Mouse (Mus musculus) retina, postnatal 7 days (tissue): ENCODE data around the gene Tmem60.

Experiments used
- DNase-seq: peaks from one replicate; pipeline ENCODE4 v3.0.0-alpha.2; 2012; ENCODE audit warnings: low read depth, low spot score

Tmem60 gene

GRCm38 (mm10) chr5:20881915-20882800 is at the start of gene Tmem60, which contains the start of gene Phtf2:
Gene Tmem60, plus strand, starts transcription at chr5:20882191.
Gene Phtf2, minus strand, starts transcription at chr5:20882124.
- DNase-seq, result peak; percentile 98

GRCm38 (mm10) chr5:20834399-20834798 is 47.6 kb upstream of the Tmem60 start:
- no peak for DNase-seq

GRCm38 (mm10) chr5:20837082-20837481 is 44.9 kb upstream of the Tmem60 start:
- DNase-seq, result no peak

- DNase-seq, result no peak
Measured at GRCm38 (mm10) chr5:20843405-20843804, 38.6 kb upstream of the Tmem60 start.

GRCm38 (mm10) chr5:20843816-20844215 is 38.2 kb upstream of the Tmem60 start:
- DNase-seq, result no peak

GRCm38 (mm10) chr5:20847010-20847409 is 35.0 kb upstream of the Tmem60 start:
- no peak for DNase-seq

- DNase-seq, result no peak
Measured at GRCm38 (mm10) chr5:20855066-20855465, 26.9 kb upstream of the Tmem60 start.

GRCm38 (mm10) chr5:20858404-20858803 is 23.6 kb upstream of the Tmem60 start:
- no peak for DNase-seq

- no peak for DNase-seq
Measured at GRCm38 (mm10) chr5:20860565-20860964, 21.4 kb upstream of the Tmem60 start.

GRCm38 (mm10) chr5:20861901-20862300 is 20.1 kb upstream of the Tmem60 start:
- no peak for DNase-seq

GRCm38 (mm10) chr5:20864216-20864969 is 17.6 kb upstream of the Tmem60 start:
- no peak for DNase-seq

GRCm38 (mm10) chr5:20865193-20865755 is 16.7 kb upstream of the Tmem60 start:
- DNase-seq, result no peak

GRCm38 (mm10) chr5:20873146-20873545 is 8.8 kb upstream of the Tmem60 start:
- no peak for DNase-seq

GRCm38 (mm10) chr5:20876934-20877426 is 5.0 kb upstream of the Tmem60 start:
- DNase-seq, result no peak

GRCm38 (mm10) chr5:20880386-20880785 is 1.6 kb upstream of the Tmem60 start:
- no peak for DNase-seq

GRCm38 (mm10) chr5:20880797-20881775 is 905 bp upstream of the Tmem60 start:
- DNase-seq, result peak; percentile 46

GRCm38 (mm10) chr5:20884036-20884620 is 2.1 kb downstream of the Tmem60 start:
- no peak for DNase-seq

- DNase-seq, result no peak
Measured at GRCm38 (mm10) chr5:20897446-20898167, 15.6 kb downstream of the Tmem60 start.

- no peak for DNase-seq
Measured at GRCm38 (mm10) chr5:20904647-20905046, 22.7 kb downstream of the Tmem60 start.

GRCm38 (mm10) chr5:20905437-20905836 is 23.4 kb downstream of the Tmem60 start:
- no peak for DNase-seq
